Mouse (Mus musculus) spleen, adult 2 months (tissue): ENCODE measurements at regions not wholly inside any gene's neighbourhood (a gene's known extent, or its start where the extent isn't known, plus 50 kb on each side); places are given as distances from the start of the nearest gene placed in this dataset.

Experiments
- CTCF ChIP-seq: fragments of 200-500 bp; IDR thresholded peaks from 2 replicates; pipeline ENCODE4 v1.5.1; 2011; ENCODE audit warnings: mild to moderate bottlenecking, inconsistent platforms; ENCODE audit not compliant: insufficient read depth, insufficient read length, insufficient replicate concordance; ENCODE audit errors: extremely low read depth
- POLR2A ChIP-seq: fragments of 200-500 bp; IDR thresholded peaks from 2 replicates; pipeline ENCODE4 v1.6.1; 2011; ENCODE audit warnings: low read depth, low read length, inconsistent platforms

DNA sequence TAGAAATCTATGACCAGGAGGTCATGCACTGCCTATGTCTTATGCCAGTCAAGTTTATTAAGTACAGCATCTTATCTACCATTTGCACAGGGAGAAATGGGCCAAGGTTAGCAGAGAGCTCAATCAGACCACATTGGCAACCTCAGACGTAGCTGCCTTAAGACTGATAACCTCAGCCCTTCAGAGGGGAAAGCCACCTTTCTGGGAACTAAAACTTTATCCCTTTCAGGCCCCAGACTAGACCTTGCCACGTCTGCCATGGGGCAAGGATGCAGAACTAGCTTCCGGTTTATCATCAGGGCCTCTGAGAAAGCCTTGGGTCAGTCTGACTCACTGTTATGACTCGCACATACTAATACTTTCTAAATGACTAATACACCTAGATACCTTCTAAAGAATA is 188.8 kb upstream of the Agap1 start:
- no peak for TF ChIP-seq CTCF
- no peak for TF ChIP-seq POLR2A
